ENCODE assay signal across 18 mouse cellular contexts in genomic region chr7:112310017-112310360, GRCm38 (mm10).
DNase-seq lines count a peak whose midpoint lies in the region; ATAC-seq and TF ChIP-seq lines count a peak whose summit lies in the region.
"Had no signal": no experiment of that assay in that cellular context is flagged by ENCODE, and none has a peak within 500 bp of the region (broad histone marks: within the 10 kb centered on the region; RNA-seq: fewer than 3 reads in every experiment).

No protein-coding gene starts in this region.

- no peaks in the 10 kb centered on the region for H3K9me3 ChIP-seq in heart, embryonic 15.5 days (replicated peaks)
- H3K9me3 ChIP-seq in kidney, embryonic 14.5 days (ENCODE audit: control insufficient read depth, low read length), result no peaks in the 10 kb centered on the region
- H3K9me3 ChIP-seq in CH12.LX (replicated peaks; ENCODE audit: low read length), result no peaks in the 10 kb centered on the region
- no peaks in the 10 kb centered on the region for H3K9me3 ChIP-seq in intestine, embryonic 16.5 days (ENCODE audit: control insufficient read depth, low read length)
- H3K9me3 ChIP-seq: embryonic facial prominence, embryonic 10.5 days; hindbrain, embryonic 12.5 days; limb, embryonic 12.5 days; liver, embryonic 12.5 days; midbrain, embryonic 15.5 days had no signal

- intact Hi-C loops in heart, postnatal 14 days (cut with DNase I), result no loop called here

- H3K36me3 ChIP-seq in heart, embryonic 15.5 days, result peaks cover 77% of the 10 kb centered on the region
- no peaks in the 10 kb centered on the region; the same call in 1 of the 2 replicates for H3K36me3 ChIP-seq in kidney, embryonic 14.5 days (ENCODE audit: control insufficient read depth, insufficient read depth, low read length)
- H3K36me3 ChIP-seq in CH12.LX (replicated peaks in 1 of 2; ENCODE audit: control insufficient read depth in 1 of 2, insufficient read depth in 1 of 2, low read length in 1 of 2), result no peaks in the 10 kb centered on the region
- H3K36me3 ChIP-seq in intestine, embryonic 16.5 days (ENCODE audit: control insufficient read depth, insufficient read depth, low read length), result no peaks in the 10 kb centered on the region
- H3K36me3 ChIP-seq: embryonic facial prominence, embryonic 10.5 days; hindbrain, embryonic 12.5 days; limb, embryonic 12.5 days; midbrain, embryonic 15.5 days had no signal

- in situ Hi-C loops in CH12.LX (cut with MboI; ENCODE audit: low pct_ligation_motif_present, low pct_unique_long_range_greater_than_20kb, low sequenced_read_pairs), result no loop called here

- no peak for TF ChIP-seq POLR2A in CH12.LX (IDR thresholded peaks at IDR 0.05; ENCODE audit: low read depth, low read length)

- no peak for TF ChIP-seq EP300 in CH12.LX (IDR thresholded peaks at IDR 0.05; ENCODE audit: low read length)

- no peak for DNase-seq in heart, postnatal 14 days
- DNase-seq in kidney, postnatal 36 days, result peak; percentile 37 to 50
- no peak for DNase-seq in CH12.LX (ENCODE audit: extremely low read depth)
- no peak for DNase-seq in cerebellum, adult 18-20 months
- DNase-seq: B cell, adult 2 months; cerebellum, adult 8-10 months; gastrocnemius, adult 2 months; heart, adult 2 months; spleen, adult 18-20 months had no signal

- no peak for TF ChIP-seq RAD21 in CH12.LX (IDR thresholded peaks at IDR 0.05; ENCODE audit: low read depth, low read length)

- no peak overlapping the region for H3K4me2 ChIP-seq in heart, embryonic 15.5 days
- H3K4me2 ChIP-seq in kidney, embryonic 14.5 days (replicated peaks; ENCODE audit: low read depth, low read length), result no peak overlapping the region
- H3K4me2 ChIP-seq in CH12.LX (ENCODE audit: insufficient read depth, low read depth, poor library complexity, severe bottlenecking), result no peak overlapping the region
- H3K4me2 ChIP-seq in intestine, embryonic 16.5 days (ENCODE audit: low read depth, low read length), result no peak overlapping the region
- H3K4me2 ChIP-seq: hindbrain, embryonic 12.5 days; limb, embryonic 12.5 days; liver, embryonic 12.5 days; midbrain, embryonic 15.5 days had no signal

- no peak overlapping the region for H3K9ac ChIP-seq in heart, embryonic 15.5 days
- no peak overlapping the region for H3K9ac ChIP-seq in kidney, embryonic 14.5 days (ENCODE audit: low read depth, low read length)
- H3K9ac ChIP-seq in CH12.LX (ENCODE audit: insufficient read depth, low read depth), result no peak overlapping the region
- no peak overlapping the region for H3K9ac ChIP-seq in intestine, embryonic 16.5 days (ENCODE audit: low read depth, low read length)
- H3K9ac ChIP-seq: hindbrain, embryonic 12.5 days; limb, embryonic 12.5 days; liver, embryonic 12.5 days; midbrain, embryonic 15.5 days had no signal

- 57% methylated on average over 4 of the region's 4 CpGs for WGBS in heart, embryonic 15.5 days
- 70% methylated on average over 4 of the region's 4 CpGs for WGBS in kidney, embryonic 14.5 days
- 63% methylated on average over 4 of the region's 4 CpGs for WGBS in intestine, embryonic 16.5 days

- TF ChIP-seq CTCF in CH12.LX (conservative IDR thresholded peaks at IDR 0.05 in 1 of 2, IDR thresholded peaks at IDR 0.05 in 1 of 2; ENCODE audit: low read depth in 2 of 2, low read length in 2 of 2), result no peak

- ATAC-seq in heart, embryonic 15.5 days (replicated peaks; ENCODE audit: insufficient number of reproducible peaks, insufficient read depth, low FRiP score, low read depth), result no peak
- ATAC-seq in kidney, embryonic 14.5 days (ENCODE audit: low FRiP score, low TSS enrichment), result no peak
- ATAC-seq in intestine, embryonic 16.5 days, result peak; percentile 80
- ATAC-seq: liver, embryonic 12.5 days; midbrain, embryonic 15.5 days had no signal

- no peaks in the 10 kb centered on the region for H3K79me2 ChIP-seq in CH12.LX (replicated peaks; ENCODE audit: control insufficient read depth, extremely low read depth, insufficient read depth, poor library complexity, severe bottlenecking)

- H3K4me1 ChIP-seq in heart, embryonic 15.5 days (replicated peaks), result peaks cover 59% of the 10 kb centered on the region
- H3K4me1 ChIP-seq in kidney, embryonic 14.5 days (ENCODE audit: control insufficient read depth, insufficient read depth, low read length), result no peaks in the 10 kb centered on the region
- H3K4me1 ChIP-seq in CH12.LX (ENCODE audit: control insufficient read depth in 1 of 2, insufficient read depth in 2 of 2), result no peaks in the 10 kb centered on the region
- peaks cover 6% of the 10 kb centered on the region; the same call in 1 of the 2 replicates for H3K4me1 ChIP-seq in intestine, embryonic 16.5 days (ENCODE audit: control insufficient read depth, insufficient read depth, low read length)
- H3K4me1 ChIP-seq: liver, embryonic 12.5 days had no signal

- peak overlapping the region; percentile 61 for H3K27ac ChIP-seq in heart, embryonic 15.5 days
- H3K27ac ChIP-seq in kidney, embryonic 14.5 days (ENCODE audit: low read depth, low read length), result no peak overlapping the region
- no peak overlapping the region for H3K27ac ChIP-seq in CH12.LX (ENCODE audit: insufficient read depth, low read depth)
- H3K27ac ChIP-seq in intestine, embryonic 16.5 days (ENCODE audit: low read length), result peak overlapping the region; percentile 60
- H3K27ac ChIP-seq: embryonic facial prominence, embryonic 10.5 days; gastrocnemius, adult 2 months; heart, adult 2 months; hindbrain, embryonic 12.5 days; limb, embryonic 12.5 days; liver, embryonic 12.5 days; midbrain, embryonic 15.5 days had no signal

- no peak overlapping the region for H3K4me3 ChIP-seq in heart, embryonic 15.5 days
- H3K4me3 ChIP-seq in kidney, embryonic 14.5 days (ENCODE audit: low read length), result no peak overlapping the region
- H3K4me3 ChIP-seq in CH12.LX (replicated peaks in 1 of 3; ENCODE audit: low read depth in 2 of 3, low read length in 2 of 3, poor library complexity in 1 of 3), result no peak overlapping the region
- H3K4me3 ChIP-seq in intestine, embryonic 16.5 days (ENCODE audit: low read length), result no peak overlapping the region
- H3K4me3 ChIP-seq: embryonic facial prominence, embryonic 10.5 days; gastrocnemius, adult 2 months; heart, adult 2 months; hindbrain, embryonic 12.5 days; limb, embryonic 12.5 days; liver, embryonic 12.5 days; midbrain, embryonic 15.5 days; myocyte had no signal

- no peaks in the 10 kb centered on the region for H3K27me3 ChIP-seq in heart, embryonic 15.5 days
- H3K27me3 ChIP-seq in kidney, embryonic 14.5 days (ENCODE audit: control insufficient read depth, insufficient read depth, low read length), result no peaks in the 10 kb centered on the region
- H3K27me3 ChIP-seq in CH12.LX (replicated peaks), result peaks cover 65% of the 10 kb centered on the region
- no peaks in the 10 kb centered on the region for H3K27me3 ChIP-seq in intestine, embryonic 16.5 days (replicated peaks; ENCODE audit: control insufficient read depth, insufficient read depth, low read length)
- H3K27me3 ChIP-seq: hindbrain, embryonic 12.5 days; liver, embryonic 12.5 days; midbrain, embryonic 15.5 days had no signal

- dilution Hi-C loops in CH12.LX (cut with MboI; ENCODE audit: extremely low pct_ligation_motif_present, extremely low pct_unique_long_range_greater_than_20kb, low sequenced_read_pairs), result no loop called here

TF ChIP-seq in CH12.LX, 34 proteins besides CTCF, POLR2A, EP300 and RAD21:
- TF ChIP-seq JUN (IDR thresholded peaks at IDR 0.05; ENCODE audit: insufficient read depth, low read depth, low read length) (no peak), MAFK (IDR thresholded peaks at IDR 0.05; ENCODE audit: insufficient replicate concordance, low read length) (peak; percentile 60; the same call in 1 of the 2 replicates)

Comparison
In these comparisons a context has a peak if more than half of its experiments do, and no peak if none do; other contexts are left out.
1. H3K27ac ChIP-seq: peak in heart, embryonic 15.5 days (single experiment) and intestine, embryonic 16.5 days (single experiment); none in kidney, embryonic 14.5 days (single experiment) and CH12.LX (single experiment).
2. DNase-seq: peak in kidney, postnatal 36 days (2 of 2); none in heart, postnatal 14 days (0 of 2), CH12.LX (single experiment) and cerebellum, adult 18-20 months (0 of 2).